Mouse (Mus musculus): ENCODE results near the gene Nudt22. TPM values are rescaled to one million over a fixed set of nuclear protein-coding genes. Genes with fewer than 3 reads are reported as not detected.

Nudt22 gene
- total RNA-seq, 2 experiments from 2014 or later: 27.3 to 29.7 TPM

DNA sequence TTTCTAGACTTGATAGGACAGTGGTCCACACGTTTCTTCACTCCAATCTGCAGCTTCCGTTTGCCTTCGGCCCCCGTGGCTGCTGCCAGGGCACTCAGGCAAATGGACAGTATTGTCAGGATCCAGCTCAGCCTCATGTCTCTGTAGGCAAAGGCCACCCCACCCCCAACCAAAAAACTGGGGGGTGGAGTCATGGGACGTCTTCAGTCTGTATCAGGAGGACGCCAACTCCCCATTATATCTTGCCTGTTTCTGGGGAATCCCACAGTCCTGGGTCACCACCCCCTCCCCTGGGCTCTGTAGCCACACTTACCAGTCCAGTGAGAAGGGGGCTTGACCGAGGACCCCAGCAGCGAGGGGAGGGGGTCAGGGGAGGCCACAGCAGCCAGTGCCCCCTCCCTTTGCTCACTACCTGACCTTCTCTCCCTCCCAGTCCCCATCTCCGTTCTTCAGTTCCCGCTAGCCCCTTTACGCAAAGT, 16.9 kb downstream of the Nudt22 start:
- peak; percentile 38 to 46 for DNase-seq
- intact Hi-C loops (cut with DNase I): loop anchor here (2.0 to 5.0 kb wide), 3 partner anchors 37 to 54 kb away; partner anchors contain the start of genes Bad, Catsperz and Gpr137

DNA sequence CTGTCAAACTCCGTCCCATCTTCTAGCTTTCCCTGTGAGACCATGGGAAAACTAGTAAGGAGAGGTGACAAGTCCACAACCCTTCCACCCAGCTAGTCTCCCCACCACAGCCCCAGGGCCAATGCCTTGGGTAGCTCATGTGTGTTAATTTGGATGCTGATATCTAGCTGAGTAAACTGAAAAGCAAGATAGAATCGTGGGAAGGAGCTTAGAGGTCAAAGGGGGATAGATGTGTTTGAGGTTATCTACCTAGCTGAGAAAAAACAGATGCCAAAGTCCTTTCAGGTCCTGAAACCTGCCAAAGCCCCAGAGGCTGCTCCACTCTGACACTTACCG, 17.3 kb downstream of the Nudt22 start:
- DNase-seq: no peak
- intact Hi-C loops (cut with DNase I): loop anchor here (2.0 to 5.0 kb wide), 3 partner anchors 36 to 54 kb away; partner anchors contain the start of genes Bad, Catsperz and Gpr137

DNA sequence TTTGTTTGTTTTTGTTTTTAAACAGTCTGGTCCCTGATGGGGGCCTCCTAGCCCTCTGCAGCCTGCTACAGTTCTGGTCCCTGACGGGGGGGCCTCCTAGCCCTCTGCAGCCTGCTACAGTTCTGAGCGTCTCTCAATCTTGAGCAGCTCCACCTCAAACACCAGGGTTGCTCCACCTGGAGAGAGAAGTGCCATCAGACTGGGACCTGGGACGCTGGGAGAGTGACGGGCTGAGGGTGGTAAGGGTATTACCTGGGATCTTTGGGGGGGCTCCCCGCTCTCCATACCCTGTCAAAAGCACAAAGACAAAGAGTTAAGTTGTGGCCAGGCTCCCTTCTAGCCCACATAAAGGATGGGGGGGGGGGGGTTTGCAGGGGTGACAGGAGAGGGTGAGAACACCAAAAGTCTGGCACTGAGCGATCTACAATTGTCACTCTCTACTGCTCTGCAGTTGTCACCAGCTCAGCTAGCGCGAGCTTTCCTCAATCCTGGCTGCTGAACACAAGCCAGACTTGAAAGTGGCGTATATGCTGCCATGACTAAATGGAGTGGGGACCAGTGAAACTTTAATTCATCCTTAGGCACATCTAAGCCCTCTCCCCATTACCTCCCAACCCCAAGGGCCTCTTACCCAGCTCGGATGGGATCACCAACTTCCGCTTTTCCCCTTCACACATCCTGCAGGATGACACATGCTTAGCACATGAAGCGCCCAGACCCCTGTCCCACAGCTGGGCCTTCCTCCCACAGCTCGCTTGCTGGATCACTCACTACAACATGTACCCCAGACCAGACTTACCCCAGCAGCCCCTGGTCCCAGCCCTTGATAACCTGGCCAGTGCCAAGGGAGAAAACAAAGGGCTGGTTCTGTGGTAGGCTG, 17.9 kb downstream of the Nudt22 start:
- DNase-seq: no peak
- intact Hi-C loops (cut with DNase I): loop anchor here (2.0 to 5.0 kb wide), 3 partner anchors 36 to 53 kb away; partner anchors contain the start of genes Bad, Catsperz and Gpr137

DNA sequence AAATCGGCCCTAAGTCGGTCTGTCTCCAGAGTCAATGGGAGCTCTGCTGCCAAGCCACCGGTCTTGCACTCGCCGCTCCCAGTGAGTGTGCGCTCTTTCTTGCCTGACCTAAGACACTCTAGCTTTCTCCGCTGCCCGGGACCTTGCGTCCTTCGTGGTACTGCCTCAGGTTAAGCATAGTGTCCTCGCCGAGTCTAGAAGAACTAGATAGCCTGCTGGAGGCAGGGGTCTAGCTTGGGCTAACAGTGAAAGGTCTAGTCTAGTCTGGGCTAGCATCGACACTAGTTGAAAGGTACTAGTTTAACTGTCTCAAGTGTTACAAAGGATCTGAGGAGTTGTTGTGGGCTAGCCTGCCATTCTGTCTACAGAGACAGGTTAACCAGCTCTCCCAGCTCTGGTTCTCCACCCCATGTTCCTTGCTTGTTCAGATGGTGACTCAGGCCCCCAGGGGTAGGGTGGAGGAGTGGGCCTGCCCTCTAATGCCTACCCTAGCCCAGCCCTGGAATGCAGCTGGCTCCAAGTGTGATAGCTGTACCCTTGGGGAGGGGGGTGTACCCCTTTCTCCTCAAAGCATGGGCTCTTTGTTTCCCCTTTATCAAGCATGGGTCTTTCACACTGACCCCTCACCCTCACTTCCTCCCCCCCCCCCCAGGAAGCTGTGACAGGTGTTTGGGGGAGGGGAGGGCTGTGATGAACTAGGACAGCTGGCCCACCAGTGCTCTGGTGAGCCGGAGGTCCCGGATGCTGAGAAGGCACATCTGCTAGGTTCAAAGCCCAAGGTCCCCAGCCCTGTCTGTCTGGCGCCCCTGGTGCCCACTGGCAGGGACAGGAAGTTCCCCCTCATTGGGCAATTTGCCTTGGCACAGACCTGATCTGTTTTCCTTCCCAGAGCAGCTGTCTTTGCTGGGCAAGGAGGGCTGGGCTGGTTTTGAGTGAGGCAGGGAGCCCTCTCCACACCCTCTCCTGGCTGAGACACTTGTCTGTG, 20.1 kb downstream of the Nudt22 start, which contains the start of gene Plcb3:
Gene Plcb3 (minus strand): TSS at position 934 of the 985 bp plus-strand sequence.
- intact Hi-C loops (cut with DNase I): loop anchor here (5.0 kb wide), 1 partner anchor 34 kb away; the partner anchor contains the start of genes Bad and Gpr137
- peak; percentile 77 to 84 for DNase-seq

DNA sequence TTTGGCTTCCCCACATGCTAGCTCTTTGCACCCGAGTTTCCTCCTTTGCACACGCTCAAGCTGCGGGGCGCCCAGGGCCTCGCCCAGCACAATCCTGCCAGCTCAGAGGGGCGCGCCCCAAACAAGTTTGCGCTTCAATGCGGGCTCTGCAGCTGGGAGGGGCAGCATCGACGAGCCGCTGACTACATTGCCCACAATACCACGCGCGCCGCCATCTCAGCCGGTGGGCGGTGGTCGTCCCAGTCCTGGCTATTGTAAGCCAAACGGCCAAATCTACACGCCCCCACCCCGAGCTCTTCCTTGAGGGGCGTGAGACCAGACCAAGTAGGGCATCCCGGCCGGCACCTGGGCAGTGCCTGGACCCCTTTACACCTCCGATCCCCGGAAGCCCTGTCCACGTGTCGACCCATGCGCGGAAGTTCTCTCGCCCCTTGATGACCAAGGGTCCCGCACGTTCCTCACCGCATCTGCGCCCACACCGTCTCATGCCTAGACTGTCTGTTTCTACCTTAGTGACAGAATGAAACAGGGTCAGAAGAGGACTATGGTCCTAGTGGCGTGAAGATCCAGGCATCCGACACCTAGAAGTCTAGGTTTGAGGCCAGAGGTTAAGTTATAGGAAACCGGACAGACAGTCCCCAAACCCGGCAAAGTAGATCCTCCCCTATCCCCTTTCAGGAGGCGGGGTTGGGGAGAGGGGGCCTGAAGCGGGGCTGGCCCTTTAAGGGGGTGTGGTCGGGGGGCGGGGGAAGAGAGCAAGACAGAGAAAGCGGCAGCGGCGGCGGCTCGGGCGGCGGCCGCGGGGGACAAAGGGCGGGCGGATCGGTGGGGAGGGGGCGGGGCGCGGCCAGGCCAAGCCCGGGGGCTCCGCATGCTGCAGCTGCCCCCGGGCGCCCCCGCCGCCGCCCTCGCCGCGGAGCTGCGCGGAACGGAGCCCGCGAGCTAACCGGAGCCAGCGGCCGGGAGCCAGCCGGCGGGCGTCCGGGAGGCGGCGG, 21.4 kb downstream of the Nudt22 start, which contains the start of gene Ppp1r14b:
Gene Ppp1r14b (plus strand): TSS at position 758 of the 995 bp plus-strand sequence.
- intact Hi-C loops (cut with DNase I): loop anchor here (1.0 to 5.0 kb wide), 2 partner anchors 22 to 32 kb away; partner anchors contain the start of genes Bad and Gpr137
- peak; percentile 84 to 87 for DNase-seq

DNA sequence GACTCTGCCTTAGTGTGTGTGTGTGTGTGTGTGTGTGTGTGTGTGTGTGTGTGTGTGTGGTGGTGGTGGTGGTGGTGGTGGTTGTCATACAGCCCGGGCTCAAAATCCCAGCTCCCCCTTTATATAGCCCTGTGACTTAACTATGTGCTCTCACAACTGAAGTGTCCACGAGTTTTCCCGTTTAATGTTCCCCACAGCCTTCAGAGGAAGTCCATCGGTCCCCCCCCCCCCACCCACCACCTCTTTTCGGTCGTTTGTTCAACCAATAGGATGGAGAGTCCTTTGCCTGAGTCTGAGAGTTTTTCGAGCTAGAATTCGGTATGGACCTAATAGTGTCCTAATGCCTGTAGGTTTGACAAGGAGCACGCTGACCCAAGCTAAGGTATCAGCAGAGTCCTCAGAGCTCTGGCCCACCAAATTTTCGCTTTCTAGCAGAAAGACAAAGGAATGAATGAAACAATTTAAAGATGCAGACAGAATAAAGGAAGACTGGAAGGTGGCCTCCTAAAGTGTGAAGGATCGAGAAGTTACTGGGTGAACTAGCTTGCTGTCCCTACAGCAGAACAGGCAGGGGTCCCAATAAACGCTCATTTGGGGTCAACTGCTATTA, 22.2 kb downstream of the Nudt22 start:
- intact Hi-C loops (cut with DNase I): loop anchor here (1.0 kb wide), 1 partner anchor 21 kb away; no protein-coding TSS in a partner anchor
- DNase-seq: no peak

DNA sequence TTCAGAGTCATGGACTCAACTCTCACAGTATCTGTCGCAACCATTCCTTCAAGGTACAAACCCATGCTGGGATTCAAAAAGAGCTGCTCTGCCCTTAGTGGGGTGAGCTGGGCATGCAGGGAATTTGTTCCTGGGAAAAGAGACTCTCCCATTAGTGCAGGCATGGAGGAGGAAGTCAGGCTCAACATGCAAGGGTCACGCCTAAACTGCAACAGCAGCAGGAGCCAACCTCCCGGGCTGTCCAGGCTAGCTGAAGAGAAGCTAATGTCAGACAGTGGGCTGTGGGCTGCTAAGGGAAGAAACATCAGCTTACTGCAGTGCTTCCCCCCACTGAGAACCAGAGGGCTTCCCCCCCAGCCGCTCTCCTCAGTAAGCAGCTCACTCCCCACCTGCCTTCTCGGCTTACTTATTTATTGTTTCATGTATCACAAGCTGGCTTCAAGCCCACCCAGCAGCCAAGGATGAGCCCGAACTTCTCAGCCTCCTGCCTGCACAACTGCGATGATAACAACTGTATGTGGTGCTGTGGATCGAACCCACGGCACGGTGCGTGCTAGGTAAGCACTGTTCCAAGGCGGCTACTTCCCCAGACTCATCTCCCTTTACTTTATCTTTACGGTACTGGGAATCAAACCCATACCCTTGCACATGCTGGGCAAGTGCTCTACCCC, 23.5 kb downstream of the Nudt22 start:
- intact Hi-C loops (cut with DNase I): no loop called here
- no peak for DNase-seq

- DNase-seq: no peak
- intact Hi-C loops (cut with DNase I): no loop called here
These were observed 24.3 kb downstream of the Nudt22 start for GRCm38 (mm10) chr19:6971644-6972043.

- no peak for DNase-seq
- intact Hi-C loops (cut with DNase I): no loop called here
These were observed 25.3 kb downstream of the Nudt22 start for GRCm38 (mm10) chr19:6970460-6971085.

GRCm38 (mm10) chr19:6969665-6970381, 26.1 kb downstream of the Nudt22 start:
- intact Hi-C loops (cut with DNase I): loop anchor here (2.0 kb wide), 2 partner anchors 17 to 45 kb away; partner anchors contain the start of gene Catsperz
- peak; percentile 76 to 79 for DNase-seq

DNA sequence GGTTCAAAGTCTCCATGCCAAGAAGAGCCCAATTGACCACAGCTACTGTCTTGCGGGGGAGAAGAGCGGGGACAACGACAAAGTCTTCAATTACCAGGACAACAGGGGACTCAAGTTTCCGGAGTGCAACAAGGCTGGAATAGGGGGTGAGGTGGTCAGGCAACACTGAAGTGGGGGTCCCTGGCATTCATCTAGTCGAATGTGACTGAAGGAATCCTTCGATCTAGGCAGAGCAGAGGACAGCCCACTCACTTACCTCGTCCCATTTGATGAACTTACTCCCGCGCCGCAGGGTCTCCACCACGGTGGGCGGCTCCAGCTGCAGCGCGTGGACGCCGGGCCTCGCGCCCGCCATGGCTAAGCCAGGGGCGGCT, 26.6 kb downstream of the Nudt22 start:
- intact Hi-C loops (cut with DNase I): loop anchor here (2.0 kb wide), 2 partner anchors 16 to 44 kb away; partner anchors contain the start of gene Catsperz
- no peak for DNase-seq

DNA sequence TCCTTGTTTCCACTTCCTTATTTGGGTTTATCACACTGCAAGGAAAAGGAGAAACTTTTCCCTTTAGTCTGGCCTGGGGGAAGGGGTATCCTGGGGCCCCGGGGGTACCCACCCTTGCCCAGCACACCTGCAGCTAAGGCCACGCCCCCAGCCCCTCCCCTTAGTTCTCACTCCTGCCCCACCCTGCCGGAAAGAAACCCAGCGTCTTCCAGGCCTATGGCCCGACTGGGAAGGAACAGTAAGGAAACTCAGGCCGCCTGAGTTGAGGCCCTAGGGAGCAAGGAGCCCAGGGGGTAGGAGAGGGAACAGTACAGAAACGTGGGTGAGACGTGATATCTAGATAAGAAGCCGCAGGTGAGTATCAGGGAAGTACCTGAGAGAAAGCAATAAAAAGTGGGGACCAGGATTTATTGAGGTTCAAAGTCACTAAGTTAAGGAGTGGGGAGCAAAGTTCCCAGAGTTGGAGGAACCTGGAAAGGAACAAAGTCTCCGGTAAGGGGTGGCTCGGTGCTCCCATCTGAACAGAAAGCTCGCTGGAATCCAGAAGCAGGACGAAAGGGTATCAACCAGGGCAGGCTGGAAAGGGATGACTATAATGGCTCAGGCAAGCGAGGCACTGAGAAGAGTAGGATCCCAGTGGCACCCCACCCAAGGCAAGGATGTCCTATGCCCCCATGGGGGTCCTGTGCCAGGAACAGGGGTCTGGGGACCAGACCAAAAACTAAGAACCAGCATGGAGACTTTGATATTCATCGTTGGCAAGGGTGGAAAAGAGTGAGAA, 27.2 kb downstream of the Nudt22 start:
- intact Hi-C loops (cut with DNase I): loop anchor here (2.0 kb wide), 2 partner anchors 16 to 44 kb away; partner anchors contain the start of gene Catsperz
- no peak for DNase-seq

DNA sequence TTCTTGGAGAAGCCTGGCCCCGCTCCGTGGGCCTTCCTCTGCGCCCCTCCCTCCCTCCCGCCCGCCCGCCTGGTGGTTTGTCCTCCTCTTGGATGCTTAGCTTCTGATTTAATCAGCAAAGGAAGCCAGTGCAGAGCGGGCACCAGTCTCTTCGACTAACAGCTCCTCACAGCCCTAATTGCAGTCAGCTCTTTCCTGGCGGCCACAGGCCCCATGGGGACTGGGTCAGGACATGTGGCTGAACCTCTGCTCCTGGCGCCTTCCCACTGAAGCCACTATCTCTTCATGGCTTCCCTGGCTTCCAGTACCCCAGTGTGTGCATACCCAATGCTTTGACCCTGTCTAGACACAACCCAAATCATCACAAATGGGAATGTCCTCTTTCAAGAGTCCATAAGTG, 39.5 kb downstream of the Nudt22 start:
- intact Hi-C loops (cut with DNase I): no loop called here

GRCm38 (mm10) chr19:6955424-6955823, 40.5 kb downstream of the Nudt22 start:
- intact Hi-C loops (cut with DNase I): no loop called here
- DNase-seq: peak; percentile 69 to 76

More for the DNA sequence above, 39.5 kb downstream of the Nudt22 start:
- no peak for DNase-seq

DNA sequence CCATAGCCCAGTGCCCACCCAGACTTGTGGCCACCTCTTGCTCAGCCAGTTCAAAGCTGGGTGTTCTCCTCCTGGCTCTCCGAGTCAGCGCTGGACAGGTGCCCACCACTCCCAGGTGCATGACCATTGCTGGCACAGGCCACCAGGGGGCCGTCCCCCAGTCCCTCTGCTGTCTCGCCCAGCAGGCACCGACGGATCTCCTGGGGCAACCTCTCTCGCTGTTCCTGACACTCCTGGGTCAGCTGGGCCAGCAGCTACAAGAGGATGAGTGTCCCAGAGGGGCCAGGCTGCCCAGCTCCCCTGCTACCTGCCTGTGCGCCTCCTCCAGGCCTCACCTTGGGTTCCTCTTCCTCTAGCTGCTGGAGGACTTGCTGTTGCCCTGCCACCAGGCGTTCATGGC, 41.9 kb downstream of the Nudt22 start:
- intact Hi-C loops (cut with DNase I): no loop called here
- DNase-seq: peak; percentile 57 to 62

GRCm38 (mm10) chr19:6952712-6953037, 43.2 kb downstream of the Nudt22 start:
- intact Hi-C loops (cut with DNase I): loop anchor here (1.0 to 2.0 kb wide), 2 partner anchors 16 to 22 kb away; partner anchors contain the start of gene Ppp1r14b
- DNase-seq: peak; percentile 47 to 62

Data from heart, postnatal 10 days (tissue).